Mouse (Mus musculus): ENCODE measurements at regions not wholly inside any gene's neighbourhood (a gene's known extent, or its start where the extent isn't known, plus 50 kb on each side); places are given as distances from the start of the nearest gene placed in this dataset.

- no peak for ATAC-seq (ENCODE audit: insufficient number of reproducible peaks, low FRiP score, low TSS enrichment)
These were observed 51.6 kb upstream of the Cecr2 start for GRCm38 (mm10) chr6:120614526-120614925.

GRCm38 (mm10) chr6:120612346-120612745 is 53.8 kb upstream of the Cecr2 start:
- ATAC-seq (ENCODE audit: insufficient number of reproducible peaks, low FRiP score, low TSS enrichment): no peak

GRCm38 (mm10) chr6:120609858-120610257 is 56.3 kb upstream of the Cecr2 start:
- ATAC-seq (ENCODE audit: insufficient number of reproducible peaks, low FRiP score, low TSS enrichment): no peak

- ATAC-seq (ENCODE audit: insufficient number of reproducible peaks, low FRiP score, low TSS enrichment): no peak
These were observed 60.7 kb upstream of the Cecr2 start for GRCm38 (mm10) chr6:120605471-120605870.

- ATAC-seq (ENCODE audit: insufficient number of reproducible peaks, low FRiP score, low TSS enrichment): no peak
These were observed 61.9 kb upstream of the Cecr2 start for GRCm38 (mm10) chr6:120604020-120604958.

GRCm38 (mm10) chr6:120603454-120603853 is 62.7 kb upstream of the Cecr2 start:
- no peak for ATAC-seq (ENCODE audit: insufficient number of reproducible peaks, low FRiP score, low TSS enrichment)

- ATAC-seq (ENCODE audit: insufficient number of reproducible peaks, low FRiP score, low TSS enrichment): no peak
These were observed 65.8 kb upstream of the Cecr2 start for GRCm38 (mm10) chr6:120600376-120600775.

GRCm38 (mm10) chr6:120598471-120598870 is 67.4 kb upstream of the Hdhd5 start:
- ATAC-seq (ENCODE audit: insufficient number of reproducible peaks, low FRiP score, low TSS enrichment): no peak

GRCm38 (mm10) chr6:120597887-120598286 is 66.8 kb upstream of the Hdhd5 start:
- ATAC-seq (ENCODE audit: insufficient number of reproducible peaks, low FRiP score, low TSS enrichment): no peak

- ATAC-seq (ENCODE audit: insufficient number of reproducible peaks, low FRiP score, low TSS enrichment): no peak
These were observed 65.6 kb upstream of the Hdhd5 start for GRCm38 (mm10) chr6:120596717-120597116.

- no peak for ATAC-seq (ENCODE audit: insufficient number of reproducible peaks, low FRiP score, low TSS enrichment)
These were observed 63.3 kb upstream of the Hdhd5 start for GRCm38 (mm10) chr6:120594463-120594862.

- ATAC-seq (ENCODE audit: insufficient number of reproducible peaks, low FRiP score, low TSS enrichment): no peak; the same call in 1 of the 2 replicates
These were observed 61.6 kb upstream of the Hdhd5 start for GRCm38 (mm10) chr6:120592705-120593104.

- peak; percentile 40 for ATAC-seq (ENCODE audit: insufficient number of reproducible peaks, low FRiP score, low TSS enrichment)
These were observed 61.0 kb upstream of the Hdhd5 start for GRCm38 (mm10) chr6:120592031-120592681.

GRCm38 (mm10) chr6:120590191-120590590 is 59.1 kb upstream of the Hdhd5 start:
- no peak for ATAC-seq (ENCODE audit: insufficient number of reproducible peaks, low FRiP score, low TSS enrichment)

GRCm38 (mm10) chr6:120588701-120589659 is 57.9 kb upstream of the Hdhd5 start:
- no peak for ATAC-seq (ENCODE audit: insufficient number of reproducible peaks, low FRiP score, low TSS enrichment)

GRCm38 (mm10) chr6:120585941-120586280 is 54.8 kb upstream of the Hdhd5 start:
- no peak for ATAC-seq (ENCODE audit: insufficient number of reproducible peaks, low FRiP score, low TSS enrichment)

- ATAC-seq (ENCODE audit: insufficient number of reproducible peaks, low FRiP score, low TSS enrichment): no peak
These were observed 54.2 kb upstream of the Hdhd5 start for GRCm38 (mm10) chr6:120585118-120585940.

GRCm38 (mm10) chr6:120581748-120582147 is 50.6 kb upstream of the Hdhd5 start:
- ATAC-seq (ENCODE audit: insufficient number of reproducible peaks, low FRiP score, low TSS enrichment): no peak
